Mouse (Mus musculus): Measurements from ENCODE around the gene Tc2n.
A peak's percentile ranks its signal among the peaks of the same experiment; 100 is the strongest.
"Not testable (repeated sequence)": the region's sequence is repeated elsewhere in the genome, so short reads cannot be mapped to it uniquely, and the experiment has no call there.

Gene Tc2n

GRCm38 (mm10) chr12:101718054-101718754, at the start of gene Tc2n:
TSS of gene Tc2n (minus strand) at chr12:101718523.
- peak; percentile 95 for DNase-seq (ENCODE audit: low spot score)

GRCm38 (mm10) chr12:101767306-101768053, 49.2 kb upstream of the Tc2n start:
- peak; percentile 37 for DNase-seq (ENCODE audit: low spot score)

DNA sequence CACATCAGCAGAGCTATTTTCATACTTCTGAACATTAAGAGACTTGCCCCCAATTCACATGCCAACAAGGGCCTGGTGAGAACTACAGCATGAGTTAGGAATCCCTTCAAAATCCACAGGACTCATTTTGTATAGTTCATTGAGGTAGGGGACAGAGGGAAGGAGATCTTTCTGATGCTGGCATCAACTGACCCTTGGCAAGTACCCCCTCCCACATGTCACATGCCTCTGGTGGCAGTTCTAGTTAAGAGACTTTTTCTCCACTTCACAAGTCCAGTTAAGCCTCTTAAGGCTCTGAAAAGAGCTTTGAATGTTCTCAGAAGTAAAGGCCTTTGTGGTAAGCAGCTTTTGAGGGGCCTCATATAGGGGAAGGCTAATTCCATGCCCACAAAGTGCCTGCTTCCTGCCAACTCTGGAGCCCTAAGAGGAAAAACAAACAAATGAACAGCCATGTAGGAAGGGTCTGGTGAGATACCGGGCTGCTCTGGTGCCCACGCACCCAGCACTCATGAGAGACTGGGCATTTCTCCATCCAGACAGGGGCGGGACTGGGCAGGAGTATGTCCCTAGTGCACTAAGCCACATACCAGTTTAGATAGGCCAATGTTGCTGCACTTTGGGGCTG, 48.0 kb upstream of the Tc2n start:
- DNase-seq (ENCODE audit: low spot score): no peak

DNA sequence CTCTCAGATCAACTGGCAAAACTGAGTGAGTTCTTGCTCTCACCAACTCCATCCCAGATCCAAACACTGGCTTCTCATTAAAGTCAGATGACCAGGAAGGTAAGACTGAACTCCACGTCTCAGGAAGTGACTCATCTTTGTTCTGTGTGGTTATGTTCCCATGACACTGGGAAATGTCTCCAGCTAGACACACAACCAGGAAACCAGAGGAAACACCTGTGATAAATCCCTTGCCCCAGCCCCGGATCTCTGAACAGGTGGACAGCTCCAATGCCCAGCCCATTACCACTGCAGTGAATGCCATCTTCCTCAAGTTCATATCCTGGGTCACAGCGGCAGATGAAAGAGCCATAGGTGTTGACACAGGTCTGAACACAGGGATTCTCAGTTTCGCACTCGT, 46.5 kb upstream of the Tc2n start:
- no peak for DNase-seq (ENCODE audit: low spot score)

- no peak for DNase-seq (ENCODE audit: low spot score)
Observed at GRCm38 (mm10) chr12:101763065-101763464, 44.7 kb upstream of the Tc2n start.

- DNase-seq (ENCODE audit: low spot score): no peak
Observed at GRCm38 (mm10) chr12:101762054-101762453, 43.7 kb upstream of the Tc2n start.

DNA sequence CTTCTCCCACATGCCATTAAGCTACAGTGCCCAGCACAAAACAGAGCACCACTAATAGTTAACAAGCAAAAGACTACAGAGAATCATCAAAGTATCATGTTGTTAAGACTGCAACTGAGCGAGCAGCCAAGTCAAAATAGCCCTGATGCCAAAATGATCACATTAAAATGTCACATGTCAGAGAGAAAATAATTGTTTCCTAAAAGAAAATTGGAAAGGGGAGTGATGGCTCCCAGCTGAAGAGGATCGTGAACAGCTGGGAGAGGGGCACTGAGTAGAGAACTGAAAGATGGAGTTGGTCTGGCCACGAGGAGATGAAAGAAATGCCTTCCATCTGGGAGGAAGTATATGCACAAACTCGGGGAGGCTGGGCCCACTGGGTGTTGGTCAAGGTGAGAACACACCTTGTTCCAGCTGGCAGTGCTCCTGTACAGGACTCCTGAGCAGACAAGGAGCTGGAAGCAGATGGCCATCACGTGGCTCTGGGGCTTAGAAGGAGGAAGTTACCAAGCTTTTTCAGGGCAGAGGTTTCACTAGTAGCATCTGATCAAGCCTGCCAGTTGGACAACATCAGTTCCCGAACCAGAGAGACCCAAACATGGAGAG, 41.2 kb upstream of the Tc2n start:
- peak; percentile 48 for DNase-seq (ENCODE audit: low spot score)

- DNase-seq (ENCODE audit: low spot score): no peak
Observed at GRCm38 (mm10) chr12:101758698-101759097, 40.4 kb upstream of the Tc2n start.

- DNase-seq (ENCODE audit: low spot score): no peak
Observed at GRCm38 (mm10) chr12:101742375-101742774, 24.1 kb upstream of the Tc2n start.

DNA sequence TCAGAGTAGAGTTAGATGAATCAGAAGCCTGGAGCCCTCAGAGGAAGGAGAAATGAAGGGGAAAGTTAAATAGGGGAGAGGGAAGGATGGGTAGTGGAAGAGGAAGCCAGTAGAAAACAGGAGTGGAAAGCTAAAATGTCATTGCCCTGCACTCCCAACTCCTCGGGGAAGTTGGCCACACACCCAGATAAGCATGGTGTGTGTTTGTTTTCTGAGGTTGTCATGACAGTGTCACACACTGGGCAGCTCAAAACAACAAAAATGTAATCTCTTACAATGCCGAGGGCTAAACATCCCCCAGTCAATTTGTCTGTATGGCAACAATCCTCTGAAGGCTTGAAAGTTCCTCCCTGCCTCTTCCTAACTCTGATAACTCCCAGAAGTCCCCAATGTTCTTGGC, 22.2 kb upstream of the Tc2n start:
- DNase-seq (ENCODE audit: low spot score): no peak

- DNase-seq (ENCODE audit: low spot score): no peak
Observed at GRCm38 (mm10) chr12:101740045-101740444, 21.7 kb upstream of the Tc2n start.

DNA sequence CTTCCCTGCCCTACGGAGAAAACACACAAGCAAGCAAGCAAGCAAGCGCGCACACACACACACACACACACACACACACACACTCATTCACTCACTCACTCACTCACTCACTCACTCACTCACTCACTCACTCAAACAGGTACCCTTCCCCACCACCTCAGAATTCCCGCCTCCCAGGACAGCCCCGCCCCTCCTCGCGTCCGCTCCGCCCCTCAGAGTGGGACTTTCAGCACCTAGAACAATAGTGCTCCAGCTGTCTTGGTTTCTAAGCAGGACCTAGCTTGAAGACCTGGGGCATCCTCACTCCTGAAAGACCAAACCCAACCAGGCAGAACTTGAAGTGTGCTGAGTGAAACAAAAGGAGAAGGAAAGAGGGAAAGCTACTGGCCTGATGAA, 430 bp upstream of the Tc2n start:
- DNase-seq (ENCODE audit: low spot score): peak; percentile 26

- no peak for DNase-seq (ENCODE audit: low spot score)
Observed at GRCm38 (mm10) chr12:101699176-101699575, 19.1 kb downstream of the Tc2n start.

DNA sequence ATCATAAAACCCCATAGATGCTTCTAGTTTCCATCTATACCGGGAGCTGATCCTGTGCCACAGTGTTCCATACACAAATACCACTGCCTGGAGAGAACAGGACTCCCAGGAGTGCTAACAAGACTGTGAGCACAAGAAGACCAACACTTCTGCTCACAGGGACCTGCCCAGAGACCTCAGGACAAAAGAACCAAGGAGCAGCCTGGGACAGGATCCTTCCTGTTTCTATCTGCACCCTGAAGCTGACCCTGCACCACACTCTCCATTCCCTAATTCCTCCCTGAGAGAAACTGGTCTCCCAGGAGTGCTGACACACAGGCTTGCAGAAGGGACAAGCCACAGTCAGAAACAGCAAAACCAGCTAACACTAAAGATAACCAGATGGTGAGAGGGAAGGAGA, 21.8 kb downstream of the Tc2n start:
- DNase-seq (ENCODE audit: low spot score): no peak

GRCm38 (mm10) chr12:101680538-101680937, 37.8 kb downstream of the Tc2n start:
- no peak for DNase-seq (ENCODE audit: low spot score)

DNA sequence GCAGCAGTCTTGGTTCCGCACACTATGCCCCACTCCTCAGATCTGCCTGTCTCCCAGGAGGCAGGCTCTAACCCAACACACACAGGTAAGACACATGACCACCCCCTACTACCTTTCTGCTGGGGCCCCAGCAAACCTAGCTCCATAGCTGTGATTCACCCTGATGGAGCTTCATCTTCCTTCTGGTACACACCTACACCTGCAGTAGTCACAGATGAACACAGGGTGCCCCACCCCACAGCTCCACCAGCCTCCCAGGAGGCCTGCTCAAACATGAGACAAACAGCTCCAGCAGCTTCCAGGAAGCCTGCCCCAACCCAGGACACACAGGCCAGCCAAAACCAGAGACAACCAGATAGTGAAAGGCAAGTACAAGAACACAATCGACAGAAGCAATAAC, 50.8 kb downstream of the Tc2n start:
- DNase-seq (ENCODE audit: low spot score): no peak

GRCm38 (mm10) chr12:101633137-101633536, 85.2 kb downstream of the Tc2n start:
- no peak for DNase-seq (ENCODE audit: low spot score)

- not testable (repeated sequence) for DNase-seq (ENCODE audit: low spot score)
Observed at GRCm38 (mm10) chr12:101606622-101607021, 111.7 kb downstream of the Tc2n start.
